Mouse (Mus musculus) liver, embryonic 15.5 days (tissue): ENCODE results near the gene Olfr544. TPM values are rescaled to one million over a fixed set of nuclear protein-coding genes. Genes with fewer than 3 reads are reported as not detected.
A peak's percentile ranks its signal among the peaks of the same experiment; 100 is the strongest.
"Not testable (repeated sequence)": the region's sequence is repeated elsewhere in the genome, so short reads cannot be mapped to it uniquely, and the experiment has no call there.

Experiments
- ATAC-seq: fragments of 200-750 bp; cut with Nextera tagmentation; 2 replicates; pipeline ENCODE4 v1.8.0; 2017; ENCODE audit warnings: moderate number of reproducible peaks, mild to moderate bottlenecking, moderate library complexity; ENCODE audit not compliant: insufficient read depth
- H3K27ac ChIP-seq: fragments of 300-500 bp; sonication (generic); replicated peaks from 2 replicates; pipeline ENCODE4 v1.5.1; 2015; ENCODE audit warnings: mild to moderate bottlenecking, inconsistent platforms
- H3K27me3 ChIP-seq: fragments of 300-500 bp; sonication (generic); 2 replicates; pipeline ENCODE4 v1.6.1; 2015; ENCODE audit warnings: mild to moderate bottlenecking, inconsistent platforms
- H3K36me3 ChIP-seq: fragments of 300-500 bp; sonication (generic); replicated peaks from 2 replicates; pipeline ENCODE4 v1.6.1; 2015; ENCODE audit warnings: moderate library complexity, mild to moderate bottlenecking, inconsistent platforms
- H3K4me1 ChIP-seq: fragments of 300-500 bp; sonication (generic); replicated peaks from 2 replicates; pipeline ENCODE4 v1.6.1; 2015; ENCODE audit warnings: inconsistent platforms
- H3K4me2 ChIP-seq: fragments of 300-500 bp; sonication (generic); 2 replicates; pipeline ENCODE4 v1.6.1; 2015; ENCODE audit warnings: moderate library complexity, mild to moderate bottlenecking, inconsistent platforms
- H3K4me3 ChIP-seq: fragments of 300-500 bp; sonication (generic); replicated peaks from 2 replicates; pipeline ENCODE4 v1.5.1; 2015; ENCODE audit warnings: mild to moderate bottlenecking, inconsistent platforms
- H3K9ac ChIP-seq: fragments of 300-500 bp; sonication (generic); 2 replicates; pipeline ENCODE4 v1.6.1; 2015; ENCODE audit warnings: moderate library complexity, mild to moderate bottlenecking, inconsistent platforms
- H3K9me3 ChIP-seq: fragments of 300-500 bp; sonication (generic); replicated peaks from 2 replicates; pipeline ENCODE4 v1.6.1; 2016; ENCODE audit warnings: inconsistent platforms
- WGBS: fragments of 180-500 bp; shearing (Covaris S2); methylation state at CpG from one replicate; pipeline ENCODE4 v1.1.7; 2015; ENCODE audit warnings: mixed read lengths; ENCODE audit not compliant: insufficient replicate concordance; 5-methylcytosine and 5-hydroxymethylcytosine counted together
- polyA plus RNA-seq: library from polyadenylated mRNA; unstranded; fragments of >200 nt; fragmentation: Nextera tagmentation; extraction: Ambion mirVana; gene quantifications from 2 replicates; pipeline ENCODE4 v1.2.1, GENCODE M21; 2015

Olfr544 gene
- polyA plus RNA-seq, 1 experiment from 2014 or later = 0.07 TPM

DNA sequence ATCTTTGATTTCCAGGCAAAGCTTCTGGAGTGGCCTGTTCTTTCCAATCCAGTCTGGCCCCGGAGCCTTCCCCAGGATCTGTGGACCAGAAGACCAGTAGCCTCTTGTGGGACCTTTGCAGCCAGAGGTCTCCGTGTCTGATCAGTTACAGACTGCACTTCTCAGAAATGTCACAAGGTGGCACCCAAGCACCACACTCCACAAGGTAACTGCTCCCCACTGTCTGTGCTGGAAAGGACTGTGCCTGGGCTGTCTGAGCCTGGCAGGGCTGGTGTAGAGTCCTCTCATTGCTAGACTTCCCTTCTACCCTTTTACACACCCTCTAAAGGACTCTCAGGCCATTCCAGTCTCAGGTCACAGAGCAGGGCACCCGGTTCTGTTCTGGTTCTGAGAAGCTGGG is 18.7 kb upstream of the Olfr544 start:
- H3K4me1 ChIP-seq = no peaks in the 10 kb centered on the region
- 28% methylated on average over 3 of the region's 3 CpGs for WGBS
- H3K9me3 ChIP-seq = no peaks in the 10 kb centered on the region
- H3K27ac ChIP-seq = no peak overlapping the region
- H3K4me3 ChIP-seq = no peak overlapping the region
- peaks cover 8% of the 10 kb centered on the region for H3K27me3 ChIP-seq
- no peaks in the 10 kb centered on the region for H3K36me3 ChIP-seq
- H3K4me2 ChIP-seq = no peak overlapping the region
- no peak for ATAC-seq
- H3K9ac ChIP-seq = no peak overlapping the region

- no peak overlapping the region for H3K27ac ChIP-seq
- WGBS = 59% methylated on average over 5 of the region's 5 CpGs
- H3K27me3 ChIP-seq = no peaks in the 10 kb centered on the region
- H3K36me3 ChIP-seq = no peaks in the 10 kb centered on the region
- no peaks in the 10 kb centered on the region for H3K9me3 ChIP-seq
- H3K9ac ChIP-seq = no peak overlapping the region
- no peak overlapping the region for H3K4me3 ChIP-seq
- no peak for ATAC-seq
- H3K4me1 ChIP-seq = no peaks in the 10 kb centered on the region
- no peak overlapping the region for H3K4me2 ChIP-seq
These were observed 13.9 kb upstream of the Olfr544 start for GRCm38 (mm10) chr7:102501986-102502385.

GRCm38 (mm10) chr7:102499473-102499872 is 11.4 kb upstream of the Olfr544 start, which contains the start of gene Olfr545:
Gene Olfr545 (minus strand): TSS chr7:102499573.
- Histone ChIP-seq H3K4me2 (no peak within 1 kb of the TSS), H3K9ac (no peak within 1 kb of the TSS), H3K27me3 (no peaks in the 10 kb centered on the region), H3K27ac (no peak within 1 kb of the TSS), H3K9me3 (no peaks in the 10 kb centered on the region), H3K4me3 (no peak within 1 kb of the TSS), H3K36me3 (no peaks in the 10 kb centered on the region), H3K4me1 (no peaks in the 10 kb centered on the region)
- ATAC-seq = no peak
- 58% methylated on average over 3 of the region's 3 CpGs for WGBS

GRCm38 (mm10) chr7:102494416-102494815 is 6.3 kb upstream of the Olfr544 start:
- H3K27me3 ChIP-seq, H3K36me3 ChIP-seq, H3K9me3 ChIP-seq, ATAC-seq, H3K4me3 ChIP-seq, H3K27ac ChIP-seq, H3K9ac ChIP-seq, H3K4me1 ChIP-seq, H3K4me2 ChIP-seq: not testable (repeated sequence)
- 48% methylated on average over 7 of the region's 7 CpGs for WGBS

DNA sequence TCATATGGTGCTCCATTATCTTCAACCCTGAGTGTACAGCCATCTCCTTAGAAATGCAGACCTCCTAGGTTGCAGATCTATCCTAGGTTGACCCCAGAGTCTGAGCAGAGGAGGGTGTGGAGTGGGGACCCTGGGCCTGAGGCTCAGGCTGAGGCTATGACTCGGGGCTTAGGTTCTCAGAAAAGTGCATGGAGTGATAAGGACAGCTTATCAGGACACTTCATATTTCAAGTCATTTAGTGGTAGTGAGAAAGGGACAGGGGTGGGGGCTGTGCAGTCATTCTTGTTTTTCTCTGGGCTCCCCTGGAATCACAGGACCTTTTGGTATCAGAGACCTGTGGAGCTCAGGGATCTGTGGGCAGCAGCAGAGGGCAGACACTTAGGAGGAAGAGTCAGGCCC is 2.0 kb downstream of the Olfr544 start:
- H3K4me2 ChIP-seq = no peak overlapping the region
- H3K27me3 ChIP-seq = no peaks in the 10 kb centered on the region
- H3K9ac ChIP-seq = no peak overlapping the region
- H3K36me3 ChIP-seq = no peaks in the 10 kb centered on the region
- no peaks in the 10 kb centered on the region for H3K9me3 ChIP-seq
- ATAC-seq = peak; percentile 58
- H3K27ac ChIP-seq = no peak overlapping the region
- H3K4me1 ChIP-seq = peaks cover 20% of the 10 kb centered on the region
- WGBS = 8% methylated on average over 1 of the region's 1 CpGs
- H3K4me3 ChIP-seq = no peak overlapping the region

DNA sequence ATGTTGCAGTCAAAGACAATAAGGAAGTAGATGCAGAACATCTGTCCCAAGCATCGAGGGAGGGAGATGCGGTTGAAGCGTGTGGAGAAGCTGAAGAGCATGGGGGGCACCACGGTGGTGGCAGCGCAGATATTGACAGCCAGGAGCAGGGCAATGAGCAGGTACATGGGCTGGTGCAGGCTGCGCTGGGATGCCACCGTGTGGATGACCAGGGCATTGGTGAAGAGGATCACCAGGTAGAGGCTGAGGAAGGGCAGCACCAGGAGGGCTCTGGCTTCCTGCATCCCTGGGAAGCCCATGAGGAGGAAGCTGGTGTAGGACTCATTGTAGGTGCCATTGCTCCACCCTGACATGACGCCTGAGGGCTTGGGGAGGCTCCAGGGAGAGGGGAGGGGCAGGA is 3.3 kb downstream of the Olfr544 start:
- not testable (repeated sequence) for H3K36me3 ChIP-seq, H3K4me3 ChIP-seq, H3K27ac ChIP-seq, H3K9me3 ChIP-seq, H3K27me3 ChIP-seq, H3K4me2 ChIP-seq, H3K9ac ChIP-seq, ATAC-seq
- peaks cover 20% of the 10 kb centered on the region for H3K4me1 ChIP-seq
- WGBS = 53% methylated on average over 8 of the region's 8 CpGs

DNA sequence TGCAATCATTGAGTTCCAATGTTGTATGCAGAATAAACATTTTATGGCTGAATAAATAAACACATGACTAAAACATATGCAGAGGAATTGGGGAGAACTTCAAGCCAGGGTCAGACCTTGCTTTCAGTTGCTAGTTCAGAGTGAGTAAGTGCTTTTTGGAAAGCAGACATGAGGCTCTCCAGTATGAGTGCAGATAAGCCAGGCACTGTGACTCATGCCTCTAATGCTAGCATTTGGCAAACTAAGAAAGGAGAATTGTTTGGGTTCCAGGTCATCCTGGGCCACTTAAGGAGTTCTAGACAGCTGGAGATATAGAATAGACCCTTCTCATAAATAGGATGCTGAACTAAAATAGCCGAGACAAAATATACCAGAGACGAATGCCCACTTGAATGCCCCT is 4.4 kb downstream of the Olfr544 start:
- WGBS = 73% methylated on average over 2 of the region's 2 CpGs
- no peak for ATAC-seq
- Histone ChIP-seq H3K4me2 (no peak overlapping the region), H3K4me1 (peaks cover 20% of the 10 kb centered on the region), H3K27ac (no peak overlapping the region), H3K36me3 (no peaks in the 10 kb centered on the region), H3K9ac (no peak overlapping the region), H3K27me3 (no peaks in the 10 kb centered on the region), H3K9me3 (no peaks in the 10 kb centered on the region), H3K4me3 (no peak overlapping the region)

GRCm38 (mm10) chr7:102481579-102481978 is 6.5 kb downstream of the Olfr544 start, which contains the start of gene Olfr543:
Gene Olfr543 (minus strand): TSS chr7:102481679.
- H3K36me3 ChIP-seq = 0 out of 2 replicates have a peak, but pooled peaks cover 3% of the 10 kb centered on the region
- H3K27me3 ChIP-seq = no peaks in the 10 kb centered on the region
- ATAC-seq = no peak
- peaks cover 20% of the 10 kb centered on the region for H3K4me1 ChIP-seq
- no peaks in the 10 kb centered on the region for H3K9me3 ChIP-seq
- no peak within 1 kb of the TSS for H3K9ac ChIP-seq
- no peak within 1 kb of the TSS for H3K4me3 ChIP-seq
- 85% methylated on average over 4 of the region's 4 CpGs for WGBS
- H3K27ac ChIP-seq = no peak within 1 kb of the TSS
- no peak within 1 kb of the TSS for H3K4me2 ChIP-seq

- no peak overlapping the region for H3K4me3 ChIP-seq
- no peaks in the 10 kb centered on the region for H3K9me3 ChIP-seq
- H3K27ac ChIP-seq = no peak overlapping the region
- no peak for ATAC-seq
- peaks cover 12% of the 10 kb centered on the region for H3K4me1 ChIP-seq
- H3K4me2 ChIP-seq = no peak overlapping the region
- 0 out of 2 replicates have a peak, but pooled peaks cover 3% of the 10 kb centered on the region for H3K36me3 ChIP-seq
- H3K9ac ChIP-seq = no peak overlapping the region
- 62% methylated on average over 4 of the region's 4 CpGs for WGBS
- no peaks in the 10 kb centered on the region for H3K27me3 ChIP-seq
These were observed 7.3 kb downstream of the Olfr544 start for GRCm38 (mm10) chr7:102480821-102481220.

GRCm38 (mm10) chr7:102479368-102480078 is 8.6 kb downstream of the Olfr544 start:
- Histone ChIP-seq H3K4me3 (no peak overlapping the region), H3K27me3 (no peaks in the 10 kb centered on the region), H3K9me3 (no peaks in the 10 kb centered on the region), H3K4me2 (no peak overlapping the region), H3K9ac (no peak overlapping the region), H3K4me1 (0 out of 2 replicates have a peak, but pooled peaks cover 7% of the 10 kb centered on the region), H3K27ac (no peak overlapping the region), H3K36me3 (0 out of 2 replicates have a peak, but pooled peaks cover 3% of the 10 kb centered on the region)
- no peak for ATAC-seq
- WGBS = 69% methylated on average over 5 of the region's 5 CpGs

DNA sequence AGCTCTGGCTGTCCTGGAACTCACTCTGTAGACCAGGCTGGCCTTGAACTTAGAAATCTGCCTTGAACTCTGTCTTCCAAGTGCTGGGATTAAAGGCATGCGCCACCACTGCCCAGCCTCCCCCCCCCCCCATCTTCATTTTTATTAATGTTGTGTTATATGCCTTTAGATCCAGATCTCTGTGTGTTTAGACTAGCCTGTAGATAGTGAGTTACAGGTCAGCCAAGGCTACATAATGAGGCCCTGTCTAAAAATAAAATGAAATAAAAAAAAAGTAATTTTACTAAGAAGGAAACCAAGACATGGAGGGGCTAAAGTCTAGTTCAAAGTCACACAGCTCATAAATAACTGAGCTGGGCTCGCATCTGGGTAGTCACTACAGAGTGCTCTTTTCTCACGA is 9.2 kb downstream of the Olfr544 start:
- WGBS = 75% methylated on average over 3 of the region's 3 CpGs
- ATAC-seq = no peak
- no peak overlapping the region for H3K27ac ChIP-seq

More for the DNA sequence above, 9.2 kb downstream of the Olfr544 start:
- no peak overlapping the region for H3K4me3 ChIP-seq
- 0 out of 2 replicates have a peak, but pooled peaks cover 4% of the 10 kb centered on the region for H3K4me1 ChIP-seq
- no peaks in the 10 kb centered on the region for H3K9me3 ChIP-seq
- H3K4me2 ChIP-seq = no peak overlapping the region
- H3K9ac ChIP-seq = no peak overlapping the region
- H3K27me3 ChIP-seq = no peaks in the 10 kb centered on the region
- H3K36me3 ChIP-seq = 0 out of 2 replicates have a peak, but pooled peaks cover 3% of the 10 kb centered on the region
